Mouse (Mus musculus): ENCODE measurements around the gene Nhsl2.

Nhsl2 gene

GRCm38 (mm10) chrX:101980586-101980985, 131.4 kb downstream of the Nhsl2 start:
- DNase-seq (ENCODE audit: low spot score in 2 of 2) = no peak

- DNase-seq (ENCODE audit: low spot score in 2 of 2) = peak in 1 of 2 experiments; percentile 6
Observed at GRCm38 (mm10) chrX:101981450-101981849, 132.3 kb downstream of the Nhsl2 start.

GRCm38 (mm10) chrX:101983638-101984037, 134.5 kb downstream of the Nhsl2 start:
- no peak for DNase-seq (ENCODE audit: low spot score in 2 of 2)

- no peak for DNase-seq (ENCODE audit: low spot score in 2 of 2)
Observed at GRCm38 (mm10) chrX:101986657-101987367, 137.6 kb downstream of the Nhsl2 start.

GRCm38 (mm10) chrX:101993841-101994571, 144.8 kb downstream of the Nhsl2 start:
- DNase-seq (ENCODE audit: low spot score in 2 of 2) = peak; percentile 66 to 70

- no peak for DNase-seq (ENCODE audit: low spot score in 2 of 2)
Observed at GRCm38 (mm10) chrX:101996726-101997125, 147.5 kb downstream of the Nhsl2 start.

- peak; percentile 58 to 73 for DNase-seq (ENCODE audit: low spot score in 2 of 2)
Observed at GRCm38 (mm10) chrX:102003632-102004315, 154.6 kb downstream of the Nhsl2 start.

- no peak for DNase-seq (ENCODE audit: low spot score in 2 of 2)
Observed at GRCm38 (mm10) chrX:102004370-102004769, 155.2 kb downstream of the Nhsl2 start.

- DNase-seq (ENCODE audit: low spot score in 2 of 2) = peak in 1 of 2 experiments; percentile 17
Observed at GRCm38 (mm10) chrX:102005141-102005641, 156.0 kb downstream of the Nhsl2 start.

- DNase-seq (ENCODE audit: low spot score in 2 of 2) = no peak
Observed at GRCm38 (mm10) chrX:102007935-102008334, 158.8 kb downstream of the Nhsl2 start.

- DNase-seq (ENCODE audit: low spot score in 2 of 2) = no peak
Observed at GRCm38 (mm10) chrX:102017213-102017923, 168.2 kb downstream of the Nhsl2 start.

GRCm38 (mm10) chrX:102018890-102019289, 169.7 kb downstream of the Nhsl2 start:
- DNase-seq (ENCODE audit: low spot score in 2 of 2) = peak; percentile 35 to 47

GRCm38 (mm10) chrX:102019471-102020240, 170.5 kb downstream of the Nhsl2 start:
- DNase-seq (ENCODE audit: low spot score in 2 of 2) = no peak

GRCm38 (mm10) chrX:102024976-102025375, 175.8 kb downstream of the Nhsl2 start:
- DNase-seq (ENCODE audit: low spot score in 2 of 2) = no peak

- DNase-seq (ENCODE audit: low spot score in 2 of 2) = no peak
Observed at GRCm38 (mm10) chrX:102031851-102032250, 182.7 kb downstream of the Nhsl2 start.

- DNase-seq (ENCODE audit: low spot score in 2 of 2) = no peak
Observed at GRCm38 (mm10) chrX:102032431-102032830, 183.2 kb downstream of the Nhsl2 start.

- DNase-seq (ENCODE audit: low spot score in 2 of 2) = no peak
Observed at GRCm38 (mm10) chrX:102033566-102033965, 184.4 kb downstream of the Nhsl2 start.

GRCm38 (mm10) chrX:102035671-102036070, 186.5 kb downstream of the Nhsl2 start:
- no peak for DNase-seq (ENCODE audit: low spot score in 2 of 2)

GRCm38 (mm10) chrX:102036866-102037361, 187.7 kb downstream of the Nhsl2 start:
- DNase-seq (ENCODE audit: low spot score in 2 of 2) = no peak

GRCm38 (mm10) chrX:102037506-102037905, 188.3 kb downstream of the Nhsl2 start:
- no peak for DNase-seq (ENCODE audit: low spot score in 2 of 2)

GRCm38 (mm10) chrX:102041562-102041961, 192.4 kb downstream of the Nhsl2 start:
- no peak for DNase-seq (ENCODE audit: low spot score in 2 of 2)
